Mouse (Mus musculus): ENCODE measurements around the gene Cacnb2.

DNA sequence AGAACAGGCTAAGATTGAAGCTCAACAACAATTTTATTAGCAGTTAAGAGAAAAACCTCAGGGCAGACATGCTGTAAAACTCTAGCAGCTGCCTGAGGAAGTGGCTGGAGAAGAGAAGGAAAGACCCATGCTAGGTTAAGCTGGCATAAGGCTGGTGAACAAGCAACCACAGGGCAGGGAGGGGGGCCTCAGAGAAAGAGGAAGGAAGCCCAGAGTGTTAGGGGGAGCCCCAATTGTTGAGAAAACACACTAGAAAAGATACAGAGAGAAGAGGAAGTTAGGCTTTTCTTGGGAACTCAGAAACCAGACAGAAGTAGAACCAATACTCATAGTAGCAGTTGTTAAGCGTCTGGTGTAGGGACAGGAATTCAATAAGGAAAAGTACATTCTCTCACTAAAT is 28.7 kb downstream of the Cacnb2 start:
- TF ChIP-seq CTCF (IDR thresholded peaks at IDR 0.05; ENCODE audit: borderline replicate concordance, insufficient read depth, low read depth, low read length) (no peak), POLR2A (IDR thresholded peaks at IDR 0.05; ENCODE audit: borderline replicate concordance, insufficient read depth, low read length) (no peak)

Measured in cerebellum, adult 2 months (tissue).